7 mouse cellular contexts compared by ENCODE assay signal in genomic region chr9:107279378-107280321, GRCm38 (mm10). TPM values are rescaled to one million over a fixed set of nuclear protein-coding genes. Genes with fewer than 3 reads are reported as not detected.
DNase-seq lines count a peak whose midpoint lies in the region; ATAC-seq and TF ChIP-seq lines count a peak whose summit lies in the region.

No protein-coding gene starts in this region.

- peak overlapping the region; percentile 14 to 24; a peak in 1 of 4 replicates for H3K4me3 ChIP-seq in ES-E14 (ENCODE audit: insufficient read depth in 1 of 2, low read depth in 1 of 2, low read length in 2 of 2, poor library complexity in 1 of 2, severe bottlenecking in 1 of 2)
- no peak overlapping the region for H3K4me3 ChIP-seq in hindbrain, embryonic 12.5 days
- peak overlapping the region; percentile 16; the same call in 1 of the 2 replicates for H3K4me3 ChIP-seq in liver, embryonic 12.5 days
- no peak overlapping the region for H3K4me3 ChIP-seq in neural tube, embryonic 13.5 days

- H3K27ac ChIP-seq in ES-E14 (ENCODE audit: insufficient read depth, low read depth, low read length, poor library complexity, severe bottlenecking): peak overlapping the region; percentile 82
- peak overlapping the region; percentile 26; the same call in 1 of the 2 replicates for H3K27ac ChIP-seq in hindbrain, embryonic 12.5 days
- H3K27ac ChIP-seq in liver, embryonic 12.5 days: peak overlapping the region; percentile 59
- H3K27ac ChIP-seq in neural tube, embryonic 13.5 days (replicated peaks): 0 out of 2 replicates have a peak overlapping the region, but pooled peaks have one; percentile 18

- peak overlapping the region; percentile 29 for H3K4me2 ChIP-seq in hindbrain, embryonic 12.5 days (replicated peaks)
- peak overlapping the region; percentile 63 for H3K4me2 ChIP-seq in liver, embryonic 12.5 days
- H3K4me2 ChIP-seq in neural tube, embryonic 13.5 days: peak overlapping the region; percentile 27

- peaks cover 7% of the 10 kb centered on the region; the same call in 1 of the 2 replicates for H3K36me3 ChIP-seq in ES-E14 (ENCODE audit: control insufficient read depth, insufficient read depth, low read length, poor library complexity, severe bottlenecking)
- no peaks in the 10 kb centered on the region for H3K36me3 ChIP-seq in hindbrain, embryonic 12.5 days
- H3K36me3 ChIP-seq in liver, embryonic 12.5 days: no peaks in the 10 kb centered on the region
- no peaks in the 10 kb centered on the region for H3K36me3 ChIP-seq in neural tube, embryonic 13.5 days

- no peak overlapping the region for H3K9ac ChIP-seq in ES-E14 (ENCODE audit: insufficient read depth, low read depth, low read length, poor library complexity, severe bottlenecking)
- H3K9ac ChIP-seq in hindbrain, embryonic 12.5 days: peak overlapping the region; percentile 32; the same call in 1 of the 2 replicates
- 0 out of 2 replicates have a peak overlapping the region, but pooled peaks have one; percentile 7 for H3K9ac ChIP-seq in liver, embryonic 12.5 days
- peak overlapping the region; percentile 17; the same call in 1 of the 2 replicates for H3K9ac ChIP-seq in neural tube, embryonic 13.5 days

- H3K27me3 ChIP-seq in hindbrain, embryonic 12.5 days: no peaks in the 10 kb centered on the region
- H3K27me3 ChIP-seq in liver, embryonic 12.5 days (replicated peaks): no peaks in the 10 kb centered on the region
- no peaks in the 10 kb centered on the region for H3K27me3 ChIP-seq in neural tube, embryonic 13.5 days

- ATAC-seq in hindbrain, embryonic 12.5 days (ENCODE audit: low FRiP score): peak; percentile 38; the same call in 1 of the 2 replicates
- peak; percentile 41 for ATAC-seq in liver, embryonic 12.5 days
- no peak for ATAC-seq in neural tube, embryonic 13.5 days (ENCODE audit: low read depth)

- peak; percentile 54 for DNase-seq in ES-E14 (ENCODE audit: low read depth, low spot score)
- DNase-seq in embryo, embryonic 11 days: peak; percentile 62
- no peak for DNase-seq in cerebellum, adult 11 months
- DNase-seq in left cerebral cortex, adult 8-10 months (ENCODE audit: low spot score in 2 of 2): no peak

- no peaks in the 10 kb centered on the region for H3K9me3 ChIP-seq in ES-E14 (ENCODE audit: control insufficient read depth, insufficient read depth, low read depth, low read length)
- H3K9me3 ChIP-seq in hindbrain, embryonic 12.5 days (replicated peaks): no peaks in the 10 kb centered on the region
- no peaks in the 10 kb centered on the region for H3K9me3 ChIP-seq in liver, embryonic 12.5 days (replicated peaks)
- no peaks in the 10 kb centered on the region for H3K9me3 ChIP-seq in neural tube, embryonic 13.5 days

- whole genome bisulfite sequencing in hindbrain, embryonic 12.5 days: 23% methylated on average over 16 of the region's 16 CpGs
- 25% methylated on average over 16 of the region's 16 CpGs for WGBS in liver, embryonic 12.5 days (ENCODE audit: insufficient replicate concordance)
- WGBS in neural tube, embryonic 13.5 days: 28% methylated on average over 16 of the region's 16 CpGs

- peaks cover 7 to 33% of the 10 kb centered on the region in 2 experiments; a peak in 3 of 4 replicates for H3K4me1 ChIP-seq in ES-E14 (ENCODE audit: control insufficient read depth in 2 of 2, insufficient read depth in 2 of 2, low read length in 2 of 2, poor library complexity in 1 of 2)
- peaks cover 25% of the 10 kb centered on the region for H3K4me1 ChIP-seq in hindbrain, embryonic 12.5 days
- peaks cover 42% of the 10 kb centered on the region for H3K4me1 ChIP-seq in liver, embryonic 12.5 days
- peaks cover 27% of the 10 kb centered on the region for H3K4me1 ChIP-seq in neural tube, embryonic 13.5 days (replicated peaks)

- in situ Hi-C loops in ES-E14 (cut with MboI; ENCODE audit: low sequenced_read_pairs in 2 of 2, unreplicated experiment in 2 of 2): no loop called here

TF ChIP-seq in ES-E14, 5 proteins besides CTCF, POLR2A, EP300 and RAD21:
- TF ChIP-seq HCFC1 (IDR thresholded peaks at IDR 0.05; ENCODE audit: borderline replicate concordance, insufficient read depth, low read length) (no peak), MAFK (IDR thresholded peaks at IDR 0.05; ENCODE audit: insufficient read depth, low read depth, low read length) (no peak), ZNF384 (IDR thresholded peaks at IDR 0.05; ENCODE audit: low read depth, low read length) (no peak), ZC3H11A (IDR thresholded peaks at IDR 0.05; ENCODE audit: borderline replicate concordance, low read depth, low read length) (no peak), CHD2 (IDR thresholded peaks at IDR 0.05; ENCODE audit: low read depth, low read length) (no peak)

RNA-seq across cellular contexts. Expression of gene Mapkapk3, which starts 10.0 kb away (rescaled TPM):
- total RNA-seq in ES-E14 (2012; rRNA removed): 25.7 and 49.1 TPM in 2 replicates
- 3.9 and 5.0 TPM in 2 replicates for polyA plus RNA-seq in hindbrain, embryonic 12.5 days (2016; fragmentation: Nextera tagmentation; extraction: Ambion mirVana)
- 12.5 and 13.2 TPM in 2 replicates for polyA plus RNA-seq in liver, embryonic 12.5 days (2016; fragmentation: Nextera tagmentation; extraction: Ambion mirVana)
- polyA plus RNA-seq in neural tube, embryonic 13.5 days (2015; fragmentation: Nextera tagmentation; extraction: Ambion mirVana): 1.8 and 2.4 TPM in 2 replicates
- total RNA-seq in left cerebral cortex, adult 8-10 months (2022): 1 to 10 TPM; 2.4 to 3.9 (median 3.2) TPM

RNA-seq across cellular contexts. Expression of gene Cish, which starts 16.2 kb away (rescaled TPM):
- 1.5 and 2.5 TPM in 2 replicates for total RNA-seq in ES-E14 (2012; rRNA removed)
- polyA plus RNA-seq in hindbrain, embryonic 12.5 days (2016; fragmentation: Nextera tagmentation; extraction: Ambion mirVana): 6.8 and 8.0 TPM in 2 replicates
- 16.2 and 18.1 TPM in 2 replicates for polyA plus RNA-seq in liver, embryonic 12.5 days (2016; fragmentation: Nextera tagmentation; extraction: Ambion mirVana)
- 8.7 and 9.2 TPM in 2 replicates for polyA plus RNA-seq in neural tube, embryonic 13.5 days (2015; fragmentation: Nextera tagmentation; extraction: Ambion mirVana)
- 10 to 100 TPM in 1 of 4 experiments, 1 to 10 TPM in 3; 7.2 to 12.2 (median 9.2) TPM for total RNA-seq in left cerebral cortex, adult 8-10 months (2022)

RNA-seq across cellular contexts. Expression of gene Dock3, which starts 47.9 kb away (rescaled TPM):
- total RNA-seq in ES-E14 (2012; rRNA removed): 3.3 TPM in 2 replicates
- polyA plus RNA-seq in hindbrain, embryonic 12.5 days (2016; fragmentation: Nextera tagmentation; extraction: Ambion mirVana): 13.4 and 14.4 TPM in 2 replicates
- 0.12 and 0.18 TPM in 2 replicates for polyA plus RNA-seq in liver, embryonic 12.5 days (2016; fragmentation: Nextera tagmentation; extraction: Ambion mirVana)
- 14.6 TPM in 2 replicates for polyA plus RNA-seq in neural tube, embryonic 13.5 days (2015; fragmentation: Nextera tagmentation; extraction: Ambion mirVana)
- total RNA-seq in left cerebral cortex, adult 8-10 months (2022): 100 to 1,000 TPM; 191 to 234 (median 223) TPM

RNA-seq across cellular contexts. Expression of gene Hemk1, which starts 58.5 kb away (rescaled TPM):
- 29.1 and 41.3 TPM in 2 replicates for total RNA-seq in ES-E14 (2012; rRNA removed)
- 12.1 and 14.1 TPM in 2 replicates for polyA plus RNA-seq in hindbrain, embryonic 12.5 days (2016; fragmentation: Nextera tagmentation; extraction: Ambion mirVana)
- polyA plus RNA-seq in liver, embryonic 12.5 days (2016; fragmentation: Nextera tagmentation; extraction: Ambion mirVana): 4.9 and 5.0 TPM in 2 replicates
- polyA plus RNA-seq in neural tube, embryonic 13.5 days (2015; fragmentation: Nextera tagmentation; extraction: Ambion mirVana): 13.0 and 15.0 TPM in 2 replicates
- 10 to 100 TPM; 14.9 to 20.6 (median 18.7) TPM for total RNA-seq in left cerebral cortex, adult 8-10 months (2022)

Comparison
In these comparisons a context has a peak if more than half of its experiments do, and no peak if none do; other contexts are left out.
1. DNase-seq: peak in ES-E14 (single experiment) and embryo, embryonic 11 days (single experiment); none in cerebellum, adult 11 months (single experiment) and left cerebral cortex, adult 8-10 months (0 of 2).
2. H3K27ac ChIP-seq: peak in every context shown above with its lines; median percentile 82 in ES-E14; 59 in liver, embryonic 12.5 days; 26 in hindbrain, embryonic 12.5 days; 18 in neural tube, embryonic 13.5 days.
3. H3K4me3 ChIP-seq: peak in ES-E14 (2 of 2) and liver, embryonic 12.5 days (single experiment); none in hindbrain, embryonic 12.5 days (single experiment) and neural tube, embryonic 13.5 days (single experiment).
4. RNA of gene Dock3, which starts 47.9 kb away (polyA plus RNA-seq): 14.6 TPM in neural tube, embryonic 13.5 days and 13.4 to 14.4 TPM in hindbrain, embryonic 12.5 days; 0.12 to 0.18 TPM in liver, embryonic 12.5 days; every median in the first group is over 10 times any median in the second.
5. Peak in every context shown above with its lines, with median percentiles within 50 percentile points of each other: H3K4me2 ChIP-seq.